Mouse (Mus musculus) liver, adult 2 months (tissue): ENCODE data around the gene Senp3. TPM values are rescaled to one million over a fixed set of nuclear protein-coding genes. Genes with fewer than 3 reads are reported as not detected.

Experiments
- DNase-seq: peaks from one replicate; pipeline ENCODE4 v3.0.0-alpha.2; 2011; ENCODE audit warnings: low read depth, low spot score; ENCODE audit errors: extremely low read depth
- H3K27ac ChIP-seq: fragments of 200-500 bp; replicated peaks from 2 replicates; pipeline ENCODE4 v1.5.1; 2012; ENCODE audit warnings: low read depth, mild to moderate bottlenecking, control low read depth, inconsistent platforms, low read length; ENCODE audit not compliant: insufficient read depth
- H3K27me3 ChIP-seq: fragments of 200-500 bp; 2 replicates; pipeline ENCODE4 v1.6.1; 2012; ENCODE audit warnings: mild to moderate bottlenecking, moderate library complexity, low read length, inconsistent platforms; ENCODE audit not compliant: control insufficient read depth, insufficient read depth
- H3K36me3 ChIP-seq: fragments of 200-500 bp; 2 replicates; pipeline ENCODE4 v1.6.1; 2012; ENCODE audit warnings: low read length, inconsistent platforms; ENCODE audit not compliant: control insufficient read depth, insufficient read depth
- H3K4me1 ChIP-seq: fragments of 200-500 bp; 2 replicates; pipeline ENCODE4 v1.6.1; 2011; ENCODE audit warnings: low read length; ENCODE audit not compliant: control insufficient read depth, insufficient read depth
- H3K4me3 ChIP-seq: fragments of 200-500 bp; 2 replicates; pipeline ENCODE4 v1.5.1; 2011; ENCODE audit warnings: low read depth, mild to moderate bottlenecking, control low read depth, low read length, moderate library complexity; ENCODE audit not compliant: insufficient read depth
- H3K79me2 ChIP-seq: fragments of 200-500 bp; 2 replicates; pipeline ENCODE4 v1.6.1; 2012; ENCODE audit warnings: inconsistent platforms, mild to moderate bottlenecking, low read length, moderate library complexity; ENCODE audit not compliant: control insufficient read depth, insufficient read depth
- H3K9ac ChIP-seq: fragments of 200-500 bp; 2 replicates; pipeline ENCODE4 v1.6.1; 2012; ENCODE audit warnings: low read depth, mild to moderate bottlenecking, control low read depth, inconsistent platforms, low read length
- CTCF ChIP-seq: fragments of 200-500 bp; IDR thresholded peaks from 2 replicates; pipeline ENCODE4 v1.5.1; 2011; ENCODE audit warnings: low read depth, low read length, control low read depth
- POLR2A ChIP-seq: fragments of 200-500 bp; IDR thresholded peaks from 2 replicates; pipeline ENCODE4 v1.6.1; 2011; ENCODE audit warnings: low read length, control low read depth; ENCODE audit not compliant: insufficient read depth; ENCODE audit errors: extremely low read depth
- WGBS: fragments of 180-500 bp; shearing (Covaris S2); methylation state at CpG from one replicate; pipeline ENCODE4 v1.1.7; 2018; 5-methylcytosine and 5-hydroxymethylcytosine counted together
- polyA plus RNA-seq: library from polyadenylated mRNA; depleted of rRNA; stranded (reverse); fragments of >200 nt; gene quantifications from 2 replicates; pipeline ENCODE4 v1.2.3, GENCODE M21; 2012
- total RNA-seq: library from RNA; depleted of rRNA; stranded (reverse); fragments of >200 nt; gene quantifications from 2 replicates; pipeline ENCODE4 v1.2.3, GENCODE M21; 2014

The Senp3 gene
- total and polyA plus RNA-seq, 2 experiments, result 25.8 to 26.2 TPM

GRCm38 (mm10) chr11:69656065-69656455 is 25.8 kb downstream of the Senp3 start:
- 77% methylated on average over 5 of the region's 5 CpGs for whole genome bisulfite sequencing
- Histone ChIP-seq H3K9ac (no peak overlapping the region), H3K4me1 (no peaks in the 10 kb centered on the region), H3K36me3 (peaks cover 14% of the 10 kb centered on the region), H3K27me3 (no peaks in the 10 kb centered on the region), H3K4me3 (no peak overlapping the region), H3K27ac (no peak overlapping the region), H3K79me2 (no peaks in the 10 kb centered on the region; the same call in 1 of the 2 replicates)
- no peak for DNase-seq
- TF ChIP-seq CTCF (no peak), POLR2A (no peak)

DNA sequence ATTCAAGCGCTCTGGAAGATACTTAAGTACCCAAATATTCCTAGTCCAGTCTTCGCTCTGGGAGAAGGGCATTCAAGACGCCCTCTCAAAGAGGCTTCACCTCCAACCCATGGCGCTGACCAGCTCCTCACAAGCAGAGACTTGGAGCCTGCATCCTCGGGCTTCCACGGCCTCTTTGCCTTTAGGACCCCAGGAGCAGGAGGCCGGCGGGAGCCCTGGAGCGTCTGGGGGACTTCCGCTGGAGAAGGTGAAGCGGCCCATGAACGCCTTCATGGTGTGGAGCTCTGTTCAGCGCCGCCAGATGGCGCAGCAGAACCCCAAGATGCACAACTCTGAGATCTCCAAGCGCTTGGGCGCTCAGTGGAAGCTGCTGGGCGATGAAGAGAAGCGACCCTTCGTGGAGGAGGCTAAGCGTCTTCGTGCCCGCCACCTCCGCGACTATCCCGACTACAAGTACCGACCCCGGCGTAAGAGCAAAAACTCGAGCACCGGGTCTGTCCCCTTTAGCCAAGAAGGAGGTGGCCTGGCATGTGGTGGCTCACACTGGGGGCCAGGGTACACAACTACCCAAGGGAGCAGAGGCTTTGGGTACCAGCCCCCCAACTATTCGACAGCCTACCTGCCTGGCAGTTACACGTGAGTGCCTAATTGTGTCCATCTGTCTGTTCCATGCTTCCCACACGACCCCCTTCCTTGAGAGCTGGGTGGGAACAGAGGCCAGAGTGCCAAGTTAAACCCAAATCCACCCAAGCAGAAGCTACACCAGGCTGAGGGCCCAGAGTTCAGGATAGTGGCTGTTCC is 26.4 kb downstream of the Senp3 start, which contains the start of gene Sox15:
Sox15 (plus strand) TSS at position 51 of the 801 bp plus-strand sequence.
- Histone ChIP-seq H3K36me3 (peaks cover 20% of the 10 kb centered on the region), H3K4me3 (no peak within 1 kb of the TSS), H3K27ac (no peak within 1 kb of the TSS), H3K27me3 (no peaks in the 10 kb centered on the region), H3K4me1 (no peaks in the 10 kb centered on the region), H3K79me2 (no peaks in the 10 kb centered on the region), H3K9ac (no peak within 1 kb of the TSS)
- TF ChIP-seq CTCF (peak; percentile 71), POLR2A (no peak)
- WGBS, result 58% methylated on average over 34 of the region's 34 CpGs
- no peak for DNase-seq

DNA sequence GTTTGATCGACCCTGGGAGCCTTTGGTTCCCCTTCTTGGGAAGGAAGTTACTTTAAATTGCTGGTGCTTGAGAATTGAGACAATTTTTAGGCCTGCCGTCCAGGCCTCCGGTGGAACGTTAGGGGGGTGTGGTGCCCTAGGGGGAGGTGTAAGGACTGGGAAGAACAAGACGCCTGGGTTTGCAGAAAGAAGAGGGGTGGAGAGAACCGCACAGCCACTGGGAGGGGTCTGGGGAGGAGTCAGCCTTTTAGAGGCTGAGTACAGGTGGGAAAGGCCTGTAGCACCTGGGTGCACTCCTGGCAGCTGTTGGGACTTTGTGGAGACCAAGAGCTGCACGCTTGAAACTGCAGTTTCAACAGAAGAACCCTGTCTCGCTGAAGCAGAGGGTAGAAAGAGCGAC is 27.1 kb downstream of the Senp3 start:
- Histone ChIP-seq H3K27ac (no peak overlapping the region), H3K4me3 (no peak overlapping the region), H3K27me3 (no peaks in the 10 kb centered on the region), H3K79me2 (no peaks in the 10 kb centered on the region), H3K4me1 (no peaks in the 10 kb centered on the region), H3K9ac (no peak overlapping the region), H3K36me3 (peaks cover 27% of the 10 kb centered on the region)
- TF ChIP-seq POLR2A (no peak), CTCF (no peak)
- no peak for DNase-seq
- WGBS, result 57% methylated on average over 9 of the region's 9 CpGs

DNA sequence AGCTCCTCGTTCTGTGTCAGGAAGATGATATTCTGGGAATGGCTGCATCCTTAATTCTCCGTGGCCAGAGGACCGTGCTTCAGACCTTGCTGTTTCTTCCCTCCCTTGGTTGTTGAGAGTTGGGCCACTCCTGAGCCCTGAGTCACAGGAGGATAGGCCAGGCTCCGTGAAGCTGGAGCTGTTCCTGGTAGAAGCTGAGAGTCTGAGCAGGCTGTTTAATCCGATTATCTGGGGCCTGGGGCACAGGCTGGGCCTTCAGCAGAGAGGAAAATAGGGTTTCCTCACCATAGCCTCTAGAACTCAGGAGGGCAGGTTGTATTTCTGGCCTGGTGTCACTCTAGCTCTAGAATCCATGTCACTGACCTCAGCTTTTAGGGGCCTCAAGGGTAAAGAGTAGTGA is 28.5 kb downstream of the Senp3 start:
- H3K4me3 ChIP-seq, result no peak overlapping the region
- H3K27ac ChIP-seq, result no peak overlapping the region
- peaks cover 35% of the 10 kb centered on the region for H3K36me3 ChIP-seq
- H3K9ac ChIP-seq, result no peak overlapping the region
- DNase-seq, result no peak
- no peak for TF ChIP-seq POLR2A
- no peak for TF ChIP-seq CTCF
- H3K27me3 ChIP-seq, result no peaks in the 10 kb centered on the region
- 78% methylated on average over 5 of the region's 5 CpGs for WGBS
- H3K79me2 ChIP-seq, result no peaks in the 10 kb centered on the region
- no peaks in the 10 kb centered on the region for H3K4me1 ChIP-seq

DNA sequence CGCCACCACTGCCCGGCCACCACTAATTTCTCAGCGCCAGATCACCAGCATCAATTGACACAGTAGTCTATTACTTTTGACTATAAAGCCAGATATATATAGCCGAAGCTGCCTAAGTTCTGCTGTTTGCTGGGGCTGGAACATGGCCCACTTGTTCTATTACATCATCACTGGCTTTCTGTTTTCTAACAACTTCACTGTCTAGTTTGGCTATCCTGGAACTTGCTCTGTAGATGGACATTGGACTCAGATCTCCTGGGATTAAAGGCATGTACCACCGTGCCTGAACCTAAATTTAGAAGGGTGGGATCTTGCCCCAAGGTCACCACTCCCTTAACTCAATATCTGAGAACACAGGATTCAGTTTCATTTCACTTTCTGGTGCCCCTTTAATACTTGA is 36.0 kb downstream of the Senp3 start:
- Histone ChIP-seq H3K4me1 (peaks cover 4% of the 10 kb centered on the region; the same call in 1 of the 2 replicates), H3K27ac (no peak overlapping the region; the same call in 1 of the 2 replicates), H3K27me3 (no peaks in the 10 kb centered on the region), H3K79me2 (no peaks in the 10 kb centered on the region; the same call in 1 of the 2 replicates), H3K36me3 (peaks cover 57% of the 10 kb centered on the region), H3K4me3 (no peak overlapping the region), H3K9ac (no peak overlapping the region)
- DNase-seq, result peak; percentile 85
- TF ChIP-seq POLR2A (no peak), CTCF (no peak)
- WGBS, result 53% methylated on average over 5 of the region's 5 CpGs

- Histone ChIP-seq H3K4me3 (no peak overlapping the region), H3K27ac (no peak overlapping the region), H3K36me3 (peaks cover 15% of the 10 kb centered on the region; the same call in 1 of the 2 replicates), H3K9ac (no peak overlapping the region), H3K27me3 (no peaks in the 10 kb centered on the region), H3K79me2 (peaks cover 9% of the 10 kb centered on the region; the same call in 1 of the 2 replicates), H3K4me1 (peaks cover 10% of the 10 kb centered on the region)
- WGBS, result 77% methylated on average over 3 of the region's 3 CpGs
- no peak for TF ChIP-seq POLR2A
- TF ChIP-seq CTCF, result no peak
- DNase-seq, result no peak
Observed at GRCm38 (mm10) chr11:69635471-69635870, 46.4 kb downstream of the Senp3 start.
